Mouse (Mus musculus): ENCODE measurements around the gene Dppa3.

Gene Dppa3

GRCm38 (mm10) chr6:122667715-122668114 lies 41.5 kb downstream of the Dppa3 start:
- no peak for DNase-seq (ENCODE audit: low spot score)

- DNase-seq (ENCODE audit: low spot score), result no peak
Measured at GRCm38 (mm10) chr6:122668823-122669222, 42.6 kb downstream of the Dppa3 start.

- DNase-seq (ENCODE audit: low spot score), result peak; percentile 97
Measured at GRCm38 (mm10) chr6:122669406-122670200, 43.4 kb downstream of the Dppa3 start.

GRCm38 (mm10) chr6:122670201-122670551 lies 44.0 kb downstream of the Dppa3 start:
- DNase-seq (ENCODE audit: low spot score), result no peak

GRCm38 (mm10) chr6:122670841-122671240 lies 44.6 kb downstream of the Dppa3 start:
- DNase-seq (ENCODE audit: low spot score), result no peak

- DNase-seq (ENCODE audit: low spot score), result no peak
Measured at GRCm38 (mm10) chr6:122672746-122673145, 46.5 kb downstream of the Dppa3 start.

All from testis, postnatal 10 days (tissue).